Mouse (Mus musculus) neural tube, embryonic 14.5 days (tissue): ENCODE data around the gene Pnrc1. TPM values are rescaled to one million over a fixed set of nuclear protein-coding genes. Genes with fewer than 3 reads are reported as not detected.
"Not testable (repeated sequence)": the region's sequence is repeated elsewhere in the genome, so short reads cannot be mapped to it uniquely, and the experiment has no call there.

Experiments
- ATAC-seq: fragments of 200-750 bp; cut with Nextera tagmentation; 2 replicates; pipeline ENCODE4 v1.8.0; 2017; ENCODE audit warnings: low read depth, mild to moderate bottlenecking, moderate TSS enrichment, moderate library complexity
- H3K27ac ChIP-seq: fragments of 300-500 bp; sonication (generic); 2 replicates; pipeline ENCODE4 v1.5.1; 2014; ENCODE audit warnings: low read depth, mild to moderate bottlenecking, control low read depth, low read length, moderate library complexity, mixed read lengths
- H3K27me3 ChIP-seq: fragments of 300-500 bp; sonication (generic); 2 replicates; pipeline ENCODE4 v1.6.1; 2014; ENCODE audit warnings: low read length; ENCODE audit not compliant: control insufficient read depth, insufficient read depth
- H3K36me3 ChIP-seq: fragments of 300-500 bp; sonication (generic); 2 replicates; pipeline ENCODE4 v1.6.1; 2014; ENCODE audit warnings: low read length, mixed read lengths; ENCODE audit not compliant: control insufficient read depth, insufficient read depth
- H3K4me1 ChIP-seq: fragments of 300-500 bp; sonication (generic); 2 replicates; pipeline ENCODE4 v1.6.1; 2014; ENCODE audit warnings: low read length; ENCODE audit not compliant: control insufficient read depth, insufficient read depth
- H3K4me2 ChIP-seq: fragments of 300-500 bp; sonication (generic); 2 replicates; pipeline ENCODE4 v1.6.1; 2014; ENCODE audit warnings: mild to moderate bottlenecking, low read depth, low read length, control low read depth
- H3K4me3 ChIP-seq: fragments of 300-500 bp; sonication (generic); 2 replicates; pipeline ENCODE4 v1.5.1; 2014; ENCODE audit warnings: low read depth, low read length, control low read depth, mixed read lengths
- H3K9ac ChIP-seq: fragments of 300-500 bp; sonication (generic); replicated peaks from 2 replicates; pipeline ENCODE4 v1.6.1; 2014; ENCODE audit warnings: low read depth, mild to moderate bottlenecking, control low read depth, low read length, mixed read lengths
- H3K9me3 ChIP-seq: fragments of 300-500 bp; sonication (generic); 2 replicates; pipeline ENCODE4 v1.6.1; 2016; ENCODE audit warnings: low read length; ENCODE audit not compliant: control insufficient read depth
- WGBS: fragments of 180-500 bp; shearing (Covaris S2); extraction: QIAGEN DNeasy Blood & Tissue Kit; methylation state at CpG from one replicate; pipeline ENCODE4 v1.1.7; 2014; 5-methylcytosine and 5-hydroxymethylcytosine counted together
- polyA plus RNA-seq: library from polyadenylated mRNA; unstranded; fragments of >200 nt; fragmentation: Nextera tagmentation; extraction: Ambion mirVana; gene quantifications from 2 replicates; pipeline ENCODE4 v1.2.1, GENCODE M21; 2014

The Pnrc1 gene
- polyA plus RNA-seq: 58.4 and 64.5 TPM in 2 replicates

- 75% methylated on average over 3 of the region's 3 CpGs for whole genome bisulfite sequencing
- ATAC-seq: peak; percentile 77; the same call in 1 of the 2 replicates
- Histone ChIP-seq H3K27me3 (no peaks in the 10 kb centered on the region), H3K9ac (no peak within 1 kb of the TSS), H3K9me3 (no peaks in the 10 kb centered on the region), H3K4me1 (no peaks in the 10 kb centered on the region), H3K36me3 (no peaks in the 10 kb centered on the region), H3K4me3 (no peak within 1 kb of the TSS), H3K27ac (no peak within 1 kb of the TSS), H3K4me2 (no peak within 1 kb of the TSS)
These were observed at the start of gene Pnrc1 for GRCm38 (mm10) chr4:33290002-33290401. Gene Pnrc1, minus strand, starts transcription at chr4:33290163.

- Histone ChIP-seq H3K4me1 (no peaks in the 10 kb centered on the region), H3K27me3 (no peaks in the 10 kb centered on the region), H3K9me3 (no peaks in the 10 kb centered on the region), H3K27ac (no peak overlapping the region), H3K9ac (no peak overlapping the region), H3K4me3 (no peak overlapping the region), H3K4me2 (no peak overlapping the region), H3K36me3 (peaks cover 7% of the 10 kb centered on the region; the same call in 1 of the 2 replicates)
- ATAC-seq: no peak
- WGBS: 86% methylated on average over 1 of the region's 1 CpGs
These were observed 48.0 kb upstream of the Pnrc1 start for GRCm38 (mm10) chr4:33337999-33338398.

GRCm38 (mm10) chr4:33332956-33333455 lies 43.0 kb upstream of the Pnrc1 start:
- H3K9ac ChIP-seq: no peak overlapping the region
- H3K4me3 ChIP-seq: no peak overlapping the region
- no peaks in the 10 kb centered on the region for H3K27me3 ChIP-seq
- no peak overlapping the region for H3K27ac ChIP-seq
- H3K4me1 ChIP-seq: no peaks in the 10 kb centered on the region
- 97% methylated on average over 1 of the region's 1 CpGs for WGBS
- H3K4me2 ChIP-seq: no peak overlapping the region
- no peak for ATAC-seq
- H3K36me3 ChIP-seq: peaks cover 8% of the 10 kb centered on the region; the same call in 1 of the 2 replicates
- no peaks in the 10 kb centered on the region for H3K9me3 ChIP-seq

DNA sequence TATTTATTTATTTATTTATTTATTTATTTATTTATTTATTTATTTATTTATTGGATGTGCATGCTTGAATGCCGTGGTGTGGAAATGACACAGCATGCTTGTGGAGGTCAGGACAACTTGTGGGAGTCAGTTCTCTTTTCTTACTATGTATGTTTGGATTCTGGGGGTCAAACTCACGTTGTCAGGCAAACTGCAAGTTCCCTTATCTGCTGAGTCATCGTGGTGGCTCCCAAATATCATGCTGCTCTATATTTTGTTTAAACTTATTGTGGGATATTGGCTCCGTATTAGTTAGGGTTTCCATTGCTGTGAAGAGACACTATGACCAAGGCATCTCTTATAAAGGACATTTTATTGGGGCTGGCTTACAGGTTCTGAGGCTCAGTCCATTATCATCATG lies 41.2 kb upstream of the Pnrc1 start:
- no peak for ATAC-seq
- Histone ChIP-seq H3K27me3 (no peaks in the 10 kb centered on the region), H3K27ac (no peak overlapping the region), H3K4me2 (no peak overlapping the region), H3K4me1 (no peaks in the 10 kb centered on the region), H3K4me3 (no peak overlapping the region), H3K9ac (no peak overlapping the region), H3K9me3 (no peaks in the 10 kb centered on the region), H3K36me3 (peaks cover 8% of the 10 kb centered on the region; the same call in 1 of the 2 replicates)
- 98% methylated on average over 4 of the region's 4 CpGs for WGBS

DNA sequence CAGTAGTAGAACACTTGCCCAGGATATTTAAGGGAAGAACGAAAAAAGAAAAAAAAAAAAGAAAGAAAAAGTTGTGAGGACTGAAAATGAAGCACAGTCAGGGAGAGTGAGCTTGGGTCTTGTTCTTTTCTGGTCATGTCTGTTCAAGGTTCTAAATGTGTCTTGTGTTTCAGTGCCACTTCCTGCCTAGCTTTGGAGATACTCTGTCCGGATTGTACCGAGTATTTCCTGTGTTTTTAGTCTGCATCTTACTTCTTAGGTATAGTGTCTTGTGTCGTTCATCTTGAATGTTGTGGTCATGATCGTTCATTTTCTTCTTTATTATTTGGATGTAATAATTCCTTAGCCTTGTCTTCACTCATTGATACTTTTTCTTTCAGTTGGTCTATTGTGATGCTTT lies 25.9 kb upstream of the Pnrc1 start:
- Histone ChIP-seq H3K4me3 (no peak overlapping the region), H3K9me3 (no peaks in the 10 kb centered on the region), H3K36me3 (no peaks in the 10 kb centered on the region), H3K4me2 (no peak overlapping the region), H3K27ac (no peak overlapping the region), H3K4me1 (peaks cover 9% of the 10 kb centered on the region), H3K9ac (no peak overlapping the region), H3K27me3 (no peaks in the 10 kb centered on the region)
- no peak for ATAC-seq
- 92% methylated on average over 5 of the region's 5 CpGs for WGBS

- not testable (repeated sequence) for H3K36me3 ChIP-seq, H3K27ac ChIP-seq, H3K4me2 ChIP-seq, H3K9ac ChIP-seq, ATAC-seq, H3K9me3 ChIP-seq, H3K27me3 ChIP-seq, H3K4me3 ChIP-seq
- H3K4me1 ChIP-seq: peaks cover 11% of the 10 kb centered on the region
- WGBS: 100% methylated on average over 5 of the region's 8 CpGs
These were observed 24.2 kb upstream of the Pnrc1 start for GRCm38 (mm10) chr4:33314150-33314549.

DNA sequence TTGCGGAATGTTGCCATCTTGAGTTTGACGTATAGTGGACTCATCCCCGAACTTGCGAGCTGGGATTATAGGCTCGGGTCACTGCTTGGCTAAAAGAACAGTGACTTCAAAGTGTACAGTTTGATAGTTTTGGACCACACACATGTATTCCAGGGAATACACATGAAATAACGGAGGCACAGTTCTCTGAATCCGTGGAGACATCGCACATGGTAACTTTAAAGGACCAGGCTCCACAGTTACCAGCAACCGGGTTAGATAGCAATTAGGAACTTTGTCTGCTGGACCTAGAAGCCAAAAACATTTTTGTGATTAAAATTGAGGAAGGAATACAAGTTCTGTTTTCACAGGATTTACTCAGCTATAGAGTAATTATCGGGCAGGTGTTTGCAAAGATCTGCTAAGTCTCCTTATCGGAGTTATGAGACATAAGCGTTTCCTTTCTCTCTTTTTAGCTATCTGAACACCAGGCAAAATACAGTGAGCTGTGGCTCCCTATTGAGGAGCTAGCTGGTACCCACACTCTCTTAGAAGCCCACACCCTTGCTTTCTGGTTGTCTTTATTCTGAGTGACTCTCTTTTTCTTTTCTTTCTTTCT lies 21.0 kb upstream of the Pnrc1 start:
- H3K9ac ChIP-seq: peak overlapping the region; percentile 68
- H3K27me3 ChIP-seq: no peaks in the 10 kb centered on the region
- H3K9me3 ChIP-seq: no peaks in the 10 kb centered on the region
- peak overlapping the region; percentile 59 for H3K4me3 ChIP-seq
- H3K4me1 ChIP-seq: peaks cover 11% of the 10 kb centered on the region
- H3K27ac ChIP-seq: no peak overlapping the region
- ATAC-seq: no peak
- no peaks in the 10 kb centered on the region for H3K36me3 ChIP-seq
- WGBS: 21% methylated on average over 12 of the region's 12 CpGs
- peak overlapping the region; percentile 61 for H3K4me2 ChIP-seq

DNA sequence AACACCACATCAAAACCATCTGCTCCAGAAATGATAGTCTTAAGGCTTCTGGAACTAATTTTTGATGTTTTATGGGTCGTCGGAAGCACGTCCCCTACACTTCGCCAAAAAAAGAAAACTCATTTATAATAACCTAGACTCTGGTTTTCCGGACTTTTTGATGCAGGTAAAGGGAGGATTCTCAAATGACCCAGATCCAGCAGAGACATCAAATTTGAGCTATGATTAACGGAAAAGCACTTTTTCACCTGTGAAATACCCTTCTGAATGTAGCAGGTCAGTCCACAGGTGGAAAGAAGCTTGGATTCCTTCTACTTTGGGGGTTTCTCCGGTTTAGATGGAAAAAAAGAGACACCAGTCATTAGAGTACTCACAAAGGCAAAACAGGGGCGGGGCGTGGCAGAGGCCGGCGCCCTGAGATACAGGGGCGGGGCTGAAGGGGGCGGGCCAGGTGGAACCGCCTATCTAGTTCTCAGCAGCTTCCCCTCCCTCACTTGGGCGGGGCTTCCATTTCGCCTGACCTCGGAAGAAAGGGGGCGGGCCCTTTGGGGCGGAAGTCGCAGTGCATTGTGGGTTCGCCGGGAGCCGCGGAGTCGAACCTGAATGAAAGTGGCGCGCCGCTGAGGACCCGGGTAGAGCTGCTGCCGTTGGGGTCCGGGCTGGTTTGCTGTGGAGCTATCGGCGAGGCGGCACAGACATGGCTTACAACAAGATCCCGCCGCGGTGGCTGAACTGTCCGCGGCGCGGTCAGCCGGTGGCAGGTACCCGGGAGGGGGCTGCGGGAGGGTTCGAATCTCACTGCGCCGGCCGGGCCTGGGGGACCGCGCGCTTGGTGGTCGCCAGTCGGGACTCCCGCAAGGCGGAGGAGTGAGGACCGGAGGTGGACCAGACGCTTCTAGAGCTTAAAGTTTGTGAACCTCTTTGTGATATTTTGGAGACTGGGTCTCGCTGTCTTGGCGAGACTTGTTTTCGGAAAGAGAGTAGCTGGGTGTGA lies 20.1 kb upstream of the Pnrc1 start, which contains the start of gene Rngtt:
TSS of gene Rngtt (plus strand) at position 548 of the 994 bp plus-strand sequence.
- no peaks in the 10 kb centered on the region for H3K36me3 ChIP-seq
- peak within 1 kb of the TSS; percentile 59 for H3K4me3 ChIP-seq
- peak within 1 kb of the TSS; percentile 61 for H3K4me2 ChIP-seq
- WGBS: 4% methylated on average over 60 of the region's 60 CpGs
- H3K27me3 ChIP-seq: no peaks in the 10 kb centered on the region
- peak; percentile 93 for ATAC-seq
- no peak within 1 kb of the TSS for H3K27ac ChIP-seq
- H3K4me1 ChIP-seq: peaks cover 11% of the 10 kb centered on the region
- no peaks in the 10 kb centered on the region for H3K9me3 ChIP-seq
- peak within 1 kb of the TSS; percentile 68 for H3K9ac ChIP-seq

DNA sequence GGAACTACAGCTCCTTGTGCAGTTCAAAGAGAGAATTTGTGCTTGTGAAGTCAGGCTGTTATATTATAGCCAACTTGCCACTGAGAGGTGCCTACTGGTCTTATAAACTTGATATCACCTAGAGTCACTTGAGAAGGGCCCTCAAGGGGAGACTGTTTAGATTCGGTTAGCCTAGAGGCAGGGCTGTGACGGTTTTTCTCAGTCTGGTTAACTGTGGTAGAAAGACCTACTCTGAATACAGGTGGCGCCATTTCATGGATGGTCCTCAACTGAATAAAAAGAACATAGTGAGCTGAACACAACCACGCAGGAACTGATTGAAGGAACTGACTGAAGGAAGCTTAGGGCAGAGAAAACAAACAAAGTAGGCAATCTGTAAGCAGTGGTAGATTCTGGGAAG lies 17.2 kb upstream of the Pnrc1 start:
- no peaks in the 10 kb centered on the region for H3K9me3 ChIP-seq
- ATAC-seq: no peak
- no peak overlapping the region for H3K4me3 ChIP-seq
- peaks cover 11% of the 10 kb centered on the region for H3K4me1 ChIP-seq
- H3K27ac ChIP-seq: no peak overlapping the region
- H3K4me2 ChIP-seq: no peak overlapping the region
- no peak overlapping the region for H3K9ac ChIP-seq
- no peaks in the 10 kb centered on the region for H3K27me3 ChIP-seq
- WGBS: 66% methylated on average over 4 of the region's 4 CpGs
- H3K36me3 ChIP-seq: no peaks in the 10 kb centered on the region
